Mouse (Mus musculus): ENCODE data around the gene Lrfn4.

GRCm38 (mm10) chr19:4566880-4567279 lies 48.6 kb downstream of the Lrfn4 start:
- TF ChIP-seq CTCF (IDR thresholded peaks at IDR 0.05; ENCODE audit: low read depth, low read length) (no peak), POLR2A (IDR thresholded peaks at IDR 0.05; ENCODE audit: borderline replicate concordance, low read depth, low read length) (no peak)
